Mouse (Mus musculus) yolk sac, embryonic 10.5 days (tissue): ENCODE results near the gene Rybp.

ENCODE experiments used
- DNase-seq: peaks from one replicate; pipeline ENCODE4 v3.0.0-alpha.2; 2017; ENCODE audit warnings: low spot score

Gene Rybp

GRCm38 (mm10) chr6:100287334-100288015 lies at the start of gene Rybp:
Gene Rybp (minus strand): TSS chr6:100287485.
- peak; percentile 92 for DNase-seq

DNA sequence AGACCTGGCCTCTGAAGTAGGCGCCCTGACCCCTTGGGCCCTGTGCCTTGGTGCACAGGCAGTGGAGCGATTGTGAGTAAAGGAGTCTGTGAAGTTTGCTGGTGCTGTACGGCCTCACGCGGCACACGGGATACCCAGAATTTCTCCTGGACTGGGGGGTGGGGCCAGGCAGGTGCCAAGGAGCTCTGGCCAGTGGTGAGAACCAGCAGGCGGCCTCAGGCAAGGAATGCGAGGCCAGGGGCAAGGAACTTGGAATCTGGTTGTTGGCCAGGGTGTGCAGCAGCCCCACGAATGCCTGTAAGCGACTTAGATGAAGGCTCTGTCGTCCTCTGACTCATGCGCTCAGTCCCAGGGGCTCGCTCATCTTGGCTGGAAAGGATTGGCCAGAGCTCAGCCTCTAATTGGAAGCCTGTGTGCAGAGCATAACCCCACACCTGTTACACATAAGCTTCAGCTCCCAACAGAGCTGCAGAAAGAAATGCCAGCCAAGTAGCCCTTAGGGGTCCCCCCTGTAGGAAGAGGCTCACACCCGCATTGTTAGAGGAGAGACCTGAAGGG lies 49.4 kb upstream of the Rybp start:
- DNase-seq: no peak

- DNase-seq: no peak
These were observed 48.3 kb upstream of the Rybp start for GRCm38 (mm10) chr6:100335506-100336144.

- DNase-seq: no peak
These were observed 46.5 kb upstream of the Rybp start for GRCm38 (mm10) chr6:100333745-100334144.

- DNase-seq: no peak
These were observed 45.2 kb upstream of the Rybp start for GRCm38 (mm10) chr6:100332479-100332878.

DNA sequence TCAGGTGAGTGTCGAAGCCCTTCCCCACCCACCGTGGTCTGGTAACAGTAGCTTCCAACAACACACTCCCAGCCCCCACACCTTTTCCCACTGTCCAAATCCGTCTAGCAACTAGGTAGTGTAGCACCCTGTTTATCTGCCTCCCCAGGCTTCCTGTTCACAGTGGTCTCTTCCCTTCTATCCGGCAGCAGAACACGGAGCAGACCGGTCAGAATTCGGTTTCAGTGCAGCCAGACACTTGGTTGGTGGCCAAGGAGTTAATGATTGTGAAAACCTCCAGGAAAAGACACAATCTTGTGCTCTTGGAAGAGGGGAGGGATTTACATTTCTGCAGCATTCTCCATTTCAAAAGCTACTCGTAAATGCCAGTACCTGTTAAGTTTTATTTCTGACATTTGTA lies 44.3 kb upstream of the Rybp start:
- peak; percentile 46 for DNase-seq

DNA sequence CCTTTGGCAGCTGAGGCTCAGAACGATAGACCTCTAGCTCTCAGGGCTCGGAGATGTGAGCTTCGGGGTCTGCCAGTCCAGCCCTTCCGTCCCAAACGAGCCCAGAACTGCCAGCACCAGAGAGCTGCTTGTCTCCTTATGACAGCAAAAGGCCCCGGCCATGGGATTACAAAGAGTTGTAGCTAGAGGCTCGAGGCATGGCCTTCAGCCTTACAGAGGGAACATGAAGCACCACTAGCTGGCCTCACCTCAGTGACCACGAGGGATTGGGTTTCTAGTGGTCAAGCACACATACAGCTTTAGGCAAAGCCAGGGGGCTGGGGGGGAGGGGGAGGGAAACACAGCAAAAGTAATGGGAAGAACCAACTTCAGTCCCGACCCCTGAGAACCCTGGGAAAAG lies 43.8 kb upstream of the Rybp start:
- no peak for DNase-seq

DNA sequence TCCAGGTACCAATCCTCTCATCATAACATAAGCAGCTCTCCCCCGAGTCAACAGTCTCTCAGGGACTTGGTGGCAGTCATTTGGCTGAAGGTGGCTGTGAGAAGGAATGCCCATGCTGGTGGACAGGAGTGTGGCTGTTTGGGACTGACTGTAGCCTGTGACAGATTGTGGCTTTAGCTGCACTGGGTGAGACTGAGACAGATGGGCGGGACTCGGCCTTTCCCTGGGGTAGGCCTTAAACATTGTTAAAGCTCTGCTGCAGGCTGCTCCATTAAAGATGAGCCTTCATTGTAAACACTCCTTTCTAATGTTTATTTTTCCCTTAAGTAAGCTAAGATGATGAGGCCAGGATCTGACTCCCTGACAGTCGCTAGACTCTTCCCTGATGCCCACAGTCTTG lies 42.3 kb upstream of the Rybp start:
- DNase-seq: no peak

DNA sequence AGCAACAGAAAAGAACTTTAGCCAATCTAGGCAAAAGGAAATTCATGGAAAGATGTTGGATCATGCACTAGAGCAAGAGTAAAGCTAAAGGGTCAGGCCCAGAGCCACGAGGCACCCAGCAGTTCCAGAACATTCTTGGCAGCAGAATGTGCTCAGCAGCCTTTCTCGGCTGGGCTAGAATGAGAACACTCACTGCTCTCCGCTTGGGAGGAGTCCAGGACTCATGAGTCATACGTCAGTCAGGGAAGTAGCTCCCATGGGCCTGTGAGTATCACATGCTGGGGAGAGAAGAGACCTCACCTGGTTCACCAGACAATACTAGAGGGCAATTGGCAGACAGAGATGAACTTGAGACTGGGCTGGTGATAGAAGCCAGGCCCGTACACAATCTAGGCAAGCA lies 39.8 kb upstream of the Rybp start:
- DNase-seq: no peak

DNA sequence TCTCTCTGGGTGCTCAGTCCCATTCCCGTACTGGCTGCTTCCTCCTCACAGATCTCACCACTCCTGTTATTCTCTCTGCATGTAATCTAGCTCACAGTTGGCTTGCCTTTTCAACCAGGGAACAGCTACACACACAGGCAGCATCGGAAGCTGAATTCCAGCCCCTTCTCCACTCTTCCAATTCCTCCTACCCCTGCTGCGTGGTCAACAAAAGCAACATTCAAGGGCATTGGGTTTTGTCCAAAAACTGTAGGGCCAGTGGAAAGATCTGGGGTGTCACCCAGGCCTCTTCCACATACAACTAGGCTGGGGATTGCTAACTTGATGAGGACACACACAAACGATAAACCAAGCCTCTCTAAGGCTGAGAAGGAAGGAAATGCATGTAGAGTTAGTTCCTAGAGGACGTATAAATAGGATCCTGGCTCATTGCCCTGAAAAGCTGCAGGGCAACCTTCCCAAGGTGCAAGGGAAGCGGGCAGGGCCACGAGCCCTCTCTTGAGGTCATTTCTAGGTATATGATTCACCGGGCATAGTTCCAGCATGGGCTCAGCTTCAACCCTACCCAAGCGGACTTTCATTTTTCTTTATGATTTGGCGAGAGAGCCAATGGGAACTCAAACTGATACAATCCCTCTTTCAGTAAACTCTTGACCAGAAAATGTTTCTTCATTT lies 36.6 kb upstream of the Rybp start:
- DNase-seq: no peak

DNA sequence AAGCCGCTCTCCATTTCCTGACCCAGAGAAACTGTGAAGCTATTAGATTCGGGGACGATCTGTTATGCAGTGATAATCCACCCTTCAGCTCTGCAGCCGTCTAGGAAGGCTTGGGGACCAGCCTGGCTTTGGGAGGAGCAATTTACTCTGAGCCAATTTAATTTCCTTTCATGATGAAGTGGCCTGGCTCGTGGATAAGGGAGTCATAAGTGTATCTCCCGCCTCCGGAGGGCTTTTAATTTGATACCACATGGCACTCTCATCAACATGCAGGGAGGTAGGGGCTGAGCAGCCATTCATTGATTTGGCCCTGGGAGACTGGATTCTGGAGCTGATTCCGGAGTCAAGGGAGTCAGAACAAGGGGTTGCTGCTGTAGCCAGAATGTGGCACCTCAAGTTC lies 35.3 kb upstream of the Rybp start:
- no peak for DNase-seq

- no peak for DNase-seq
These were observed 34.9 kb upstream of the Rybp start for GRCm38 (mm10) chr6:100322145-100322544.

- DNase-seq: no peak
These were observed 26.9 kb upstream of the Rybp start for GRCm38 (mm10) chr6:100314201-100314600.

DNA sequence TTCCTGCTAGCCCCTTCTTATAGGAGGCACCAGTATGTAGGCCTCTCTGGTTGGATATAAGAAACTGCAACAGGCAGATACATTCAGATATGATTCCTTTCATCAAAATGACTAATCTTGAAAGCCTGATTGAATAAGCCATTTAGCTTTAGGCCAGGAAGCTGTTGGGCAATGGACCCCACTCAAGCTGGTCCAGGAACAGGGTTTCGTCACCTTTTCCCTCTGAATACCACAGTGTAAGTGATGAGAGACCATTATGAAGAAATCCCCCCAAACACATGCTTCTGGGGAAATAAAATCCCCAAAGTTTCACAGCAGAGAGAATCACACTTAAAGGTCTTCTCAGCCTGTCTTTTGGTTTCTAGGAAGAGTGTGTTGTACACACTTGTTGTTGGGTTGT lies 23.9 kb upstream of the Rybp start:
- no peak for DNase-seq

DNA sequence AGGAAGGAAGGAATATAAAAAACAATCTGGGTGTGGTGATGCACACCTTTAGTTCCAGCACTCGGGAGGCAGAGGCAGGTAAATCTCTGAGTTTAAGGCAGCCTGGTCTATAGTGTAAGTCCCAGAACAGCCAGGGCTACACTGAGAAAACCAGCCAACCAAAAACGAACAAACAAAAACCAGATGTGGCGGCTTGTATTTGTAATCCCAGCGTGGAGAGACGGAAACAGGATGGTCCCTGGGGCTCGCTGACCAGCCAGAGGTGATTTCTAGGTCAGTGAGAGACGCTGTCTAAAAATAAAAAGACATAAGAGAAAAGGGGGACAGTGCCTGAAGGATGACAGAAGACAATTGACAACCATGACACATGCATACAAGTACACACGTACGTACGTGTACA lies 17.5 kb upstream of the Rybp start:
- DNase-seq: no peak

GRCm38 (mm10) chr6:100301410-100302108 lies 14.3 kb upstream of the Rybp start:
- peak; percentile 71 for DNase-seq

DNA sequence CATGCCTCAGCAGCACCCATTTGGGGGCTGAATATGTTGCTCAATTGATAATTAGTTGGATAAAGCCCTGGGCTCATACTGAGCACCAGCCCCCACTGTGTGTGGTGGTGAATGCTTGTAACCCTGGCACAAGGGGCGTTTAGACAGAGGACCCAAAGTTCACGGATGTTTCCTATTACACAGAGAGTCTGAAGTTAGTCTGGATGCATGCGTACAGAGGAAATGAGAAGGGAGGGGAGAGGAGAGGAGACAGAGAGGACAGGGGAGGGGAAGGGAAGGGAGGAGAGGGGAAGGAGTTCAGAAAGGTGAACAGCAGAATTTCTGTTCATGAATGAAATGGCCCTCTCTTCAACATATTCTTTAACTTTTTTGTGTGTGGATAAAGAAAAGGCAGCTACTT lies 13.5 kb upstream of the Rybp start:
- no peak for DNase-seq

DNA sequence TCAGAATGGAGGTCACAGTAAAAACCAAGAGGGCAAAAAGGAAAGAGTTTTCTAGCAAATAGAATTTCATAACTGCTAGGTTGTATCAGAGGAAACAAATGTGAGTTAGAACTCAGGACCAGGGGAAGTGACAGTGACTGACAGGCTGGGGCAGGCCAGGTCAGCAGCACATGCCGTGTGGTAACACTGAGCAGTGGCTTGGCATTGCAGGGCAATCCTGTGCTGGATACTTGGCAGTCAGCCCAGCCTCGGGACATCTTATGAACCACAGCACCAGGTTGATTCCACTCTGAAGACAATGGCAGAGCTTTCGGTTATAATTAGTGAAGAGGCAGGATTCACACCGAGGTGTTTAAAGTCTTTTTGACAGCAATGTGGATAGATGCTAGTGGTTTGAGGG lies 11.7 kb upstream of the Rybp start:
- no peak for DNase-seq

GRCm38 (mm10) chr6:100297536-100297935 lies 10.3 kb upstream of the Rybp start:
- DNase-seq: no peak

DNA sequence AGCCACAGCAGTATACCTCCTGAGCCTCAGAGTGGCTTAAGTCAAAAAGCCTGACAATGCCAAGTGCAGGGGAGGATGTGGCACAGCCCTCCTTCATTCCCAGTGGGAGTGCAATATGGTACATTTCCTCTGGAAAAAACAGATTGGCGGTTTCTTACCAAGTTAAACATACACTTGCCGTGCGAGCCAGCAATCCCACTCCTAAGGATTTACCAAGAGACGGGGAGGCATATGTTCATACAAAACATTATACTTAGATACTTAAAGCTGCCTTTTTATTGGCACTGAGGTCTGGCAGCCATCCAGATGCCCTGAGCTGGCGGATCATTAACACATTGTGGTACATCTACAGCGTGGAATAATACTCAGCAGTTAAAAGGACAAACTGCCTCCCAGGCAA lies 5.1 kb upstream of the Rybp start:
- DNase-seq: no peak

GRCm38 (mm10) chr6:100289058-100289457 lies 1.8 kb upstream of the Rybp start:
- peak; percentile 71 for DNase-seq

GRCm38 (mm10) chr6:100288730-100289035 lies 1.4 kb upstream of the Rybp start:
- no peak for DNase-seq
